Mouse (Mus musculus): ENCODE measurements at regions not wholly inside any gene's neighbourhood (a gene's known extent, or its start where the extent isn't known, plus 50 kb on each side); places are given as distances from the start of the nearest gene placed in this dataset.

- H3K9ac ChIP-seq (ENCODE audit: low read length): no peak overlapping the region
- no peaks in the 10 kb centered on the region for H3K36me3 ChIP-seq (ENCODE audit: control insufficient read depth, insufficient read depth, low read length)
- 61% methylated on average over 3 of the region's 3 CpGs for WGBS
- H3K4me2 ChIP-seq (ENCODE audit: low read length): no peak overlapping the region
- no peak overlapping the region for H3K27ac ChIP-seq (ENCODE audit: low read depth)
- no peak for ATAC-seq (replicated peaks; ENCODE audit: low FRiP score, low TSS enrichment, low read depth)
- H3K9me3 ChIP-seq (ENCODE audit: control insufficient read depth, low read length): no peaks in the 10 kb centered on the region
- DNase-seq (ENCODE audit: low spot score): no peak
- peaks cover 10% of the 10 kb centered on the region for H3K4me1 ChIP-seq (replicated peaks; ENCODE audit: control insufficient read depth, insufficient read depth, low read length)
- no peaks in the 10 kb centered on the region for H3K27me3 ChIP-seq (replicated peaks; ENCODE audit: control insufficient read depth, insufficient read depth, low read length)
- no peak overlapping the region for H3K4me3 ChIP-seq (ENCODE audit: low read depth, low read length)
These were observed 63.1 kb upstream of the Tle3 start for GRCm38 (mm10) chr9:61309096-61309495.

DNA sequence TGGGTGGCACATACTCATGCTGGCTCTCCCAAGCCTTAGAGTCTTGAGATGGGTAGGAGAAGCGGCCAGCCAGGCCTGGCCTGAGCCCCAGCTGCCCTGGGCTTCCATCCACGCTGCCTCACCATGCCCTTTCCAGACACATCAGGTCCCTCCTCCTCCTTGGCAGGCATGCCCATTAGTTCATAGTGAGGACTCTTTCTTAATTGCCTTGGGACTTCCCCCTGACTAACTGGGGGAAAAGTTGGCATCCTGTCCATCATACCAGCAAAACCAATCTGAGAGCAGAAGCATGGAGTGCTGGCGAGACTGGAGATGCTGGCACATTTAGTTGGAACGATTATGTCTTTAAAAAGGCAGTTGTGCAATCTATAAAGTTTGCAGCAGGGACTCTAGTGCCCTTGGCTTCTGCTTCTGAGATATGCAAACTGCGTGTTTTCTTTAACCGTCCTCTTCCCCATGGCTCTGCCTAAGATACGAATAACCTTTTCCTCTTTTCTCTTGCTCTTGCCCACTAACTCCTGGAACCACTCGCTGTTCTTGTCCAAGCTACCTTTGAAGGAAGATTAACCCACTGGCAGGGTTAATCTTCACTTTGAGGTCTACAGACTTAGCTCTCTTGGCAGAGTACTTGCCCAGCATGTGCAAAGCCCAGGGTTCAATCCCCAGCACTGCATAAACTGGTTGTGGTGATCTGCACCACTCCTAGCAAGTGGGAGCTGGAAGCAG is 62.2 kb upstream of the Tle3 start:
- peaks cover 19% of the 10 kb centered on the region for H3K4me1 ChIP-seq (replicated peaks; ENCODE audit: control insufficient read depth, insufficient read depth, low read length)
- no peaks in the 10 kb centered on the region for H3K36me3 ChIP-seq (ENCODE audit: control insufficient read depth, insufficient read depth, low read length)

GRCm38 (mm10) chr9:61310574-61310973 is 61.6 kb upstream of the Tle3 start:
- Histone ChIP-seq H3K36me3 (ENCODE audit: control insufficient read depth, insufficient read depth, low read length) (no peaks in the 10 kb centered on the region), H3K9me3 (ENCODE audit: control insufficient read depth, low read length) (no peaks in the 10 kb centered on the region), H3K27ac (ENCODE audit: low read depth) (no peak overlapping the region), H3K4me1 (replicated peaks; ENCODE audit: control insufficient read depth, insufficient read depth, low read length) (peaks cover 25% of the 10 kb centered on the region), H3K27me3 (replicated peaks; ENCODE audit: control insufficient read depth, insufficient read depth, low read length) (no peaks in the 10 kb centered on the region), H3K9ac (ENCODE audit: low read length) (no peak overlapping the region), H3K4me2 (ENCODE audit: low read length) (no peak overlapping the region), H3K4me3 (ENCODE audit: low read depth, low read length) (no peak overlapping the region)
- 67% methylated on average over 5 of the region's 5 CpGs for WGBS
- ATAC-seq (replicated peaks; ENCODE audit: low FRiP score, low TSS enrichment, low read depth) (no peak), DNase-seq (ENCODE audit: low spot score) (no peak)

More for the DNA sequence above, 62.2 kb upstream of the Tle3 start:
- H3K9ac ChIP-seq (ENCODE audit: low read length): no peak overlapping the region
- no peaks in the 10 kb centered on the region for H3K27me3 ChIP-seq (replicated peaks; ENCODE audit: control insufficient read depth, insufficient read depth, low read length)
- 82% methylated on average over 8 of the region's 8 CpGs for WGBS
- DNase-seq (ENCODE audit: low spot score) (no peak), ATAC-seq (replicated peaks; ENCODE audit: low FRiP score, low TSS enrichment, low read depth) (no peak)
- H3K4me3 ChIP-seq (ENCODE audit: low read depth, low read length): no peak overlapping the region
- H3K4me2 ChIP-seq (ENCODE audit: low read length): no peak overlapping the region
- no peaks in the 10 kb centered on the region for H3K9me3 ChIP-seq (ENCODE audit: control insufficient read depth, low read length)
- H3K27ac ChIP-seq (ENCODE audit: low read depth): no peak overlapping the region

DNA sequence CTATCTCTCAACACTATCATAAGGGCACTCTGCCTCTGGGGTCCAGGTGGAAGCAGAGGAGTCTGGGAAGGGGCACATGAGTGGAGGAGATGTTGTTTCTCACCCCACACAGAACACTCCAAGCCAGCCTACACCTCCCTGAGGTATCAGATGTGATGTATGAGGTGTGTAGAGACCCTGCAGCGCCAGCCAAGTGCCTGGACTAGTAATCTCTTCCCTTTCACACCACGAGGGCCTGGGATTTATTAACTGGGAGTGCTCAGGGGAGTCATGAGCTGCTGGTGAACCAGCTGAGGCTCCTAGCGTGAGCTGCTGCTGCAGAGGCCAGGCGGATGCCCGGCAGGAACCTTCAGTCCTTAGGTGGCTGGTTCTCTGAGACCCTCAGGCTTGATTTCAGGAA is 60.6 kb upstream of the Tle3 start:
- no peak for DNase-seq (ENCODE audit: low spot score)
- no peak for ATAC-seq (replicated peaks; ENCODE audit: low FRiP score, low TSS enrichment, low read depth)
- peaks cover 35% of the 10 kb centered on the region for H3K4me1 ChIP-seq (replicated peaks; ENCODE audit: control insufficient read depth, insufficient read depth, low read length)

GRCm38 (mm10) chr9:61314630-61315179 is 57.5 kb upstream of the Tle3 start:
- 44% methylated on average over 6 of the region's 6 CpGs for WGBS
- Histone ChIP-seq H3K27me3 (replicated peaks; ENCODE audit: control insufficient read depth, insufficient read depth, low read length) (no peaks in the 10 kb centered on the region), H3K9me3 (ENCODE audit: control insufficient read depth, low read length) (no peaks in the 10 kb centered on the region), H3K27ac (ENCODE audit: low read depth) (peak overlapping the region; percentile 9), H3K4me1 (replicated peaks; ENCODE audit: control insufficient read depth, insufficient read depth, low read length) (peaks cover 32% of the 10 kb centered on the region), H3K9ac (ENCODE audit: low read length) (no peak overlapping the region), H3K36me3 (ENCODE audit: control insufficient read depth, insufficient read depth, low read length) (no peaks in the 10 kb centered on the region), H3K4me2 (ENCODE audit: low read length) (no peak overlapping the region), H3K4me3 (ENCODE audit: low read depth, low read length) (no peak overlapping the region)
- ATAC-seq (replicated peaks; ENCODE audit: low FRiP score, low TSS enrichment, low read depth) (no peak), DNase-seq (ENCODE audit: low spot score) (no peak)

More for the DNA sequence above, 60.6 kb upstream of the Tle3 start:
- Histone ChIP-seq H3K36me3 (ENCODE audit: control insufficient read depth, insufficient read depth, low read length) (no peaks in the 10 kb centered on the region), H3K4me3 (ENCODE audit: low read depth, low read length) (no peak overlapping the region), H3K9me3 (ENCODE audit: control insufficient read depth, low read length) (no peaks in the 10 kb centered on the region), H3K27me3 (replicated peaks; ENCODE audit: control insufficient read depth, insufficient read depth, low read length) (no peaks in the 10 kb centered on the region), H3K4me2 (ENCODE audit: low read length) (no peak overlapping the region), H3K9ac (ENCODE audit: low read length) (no peak overlapping the region), H3K27ac (ENCODE audit: low read depth) (no peak overlapping the region)
- WGBS: 40% methylated on average over 5 of the region's 5 CpGs

DNA sequence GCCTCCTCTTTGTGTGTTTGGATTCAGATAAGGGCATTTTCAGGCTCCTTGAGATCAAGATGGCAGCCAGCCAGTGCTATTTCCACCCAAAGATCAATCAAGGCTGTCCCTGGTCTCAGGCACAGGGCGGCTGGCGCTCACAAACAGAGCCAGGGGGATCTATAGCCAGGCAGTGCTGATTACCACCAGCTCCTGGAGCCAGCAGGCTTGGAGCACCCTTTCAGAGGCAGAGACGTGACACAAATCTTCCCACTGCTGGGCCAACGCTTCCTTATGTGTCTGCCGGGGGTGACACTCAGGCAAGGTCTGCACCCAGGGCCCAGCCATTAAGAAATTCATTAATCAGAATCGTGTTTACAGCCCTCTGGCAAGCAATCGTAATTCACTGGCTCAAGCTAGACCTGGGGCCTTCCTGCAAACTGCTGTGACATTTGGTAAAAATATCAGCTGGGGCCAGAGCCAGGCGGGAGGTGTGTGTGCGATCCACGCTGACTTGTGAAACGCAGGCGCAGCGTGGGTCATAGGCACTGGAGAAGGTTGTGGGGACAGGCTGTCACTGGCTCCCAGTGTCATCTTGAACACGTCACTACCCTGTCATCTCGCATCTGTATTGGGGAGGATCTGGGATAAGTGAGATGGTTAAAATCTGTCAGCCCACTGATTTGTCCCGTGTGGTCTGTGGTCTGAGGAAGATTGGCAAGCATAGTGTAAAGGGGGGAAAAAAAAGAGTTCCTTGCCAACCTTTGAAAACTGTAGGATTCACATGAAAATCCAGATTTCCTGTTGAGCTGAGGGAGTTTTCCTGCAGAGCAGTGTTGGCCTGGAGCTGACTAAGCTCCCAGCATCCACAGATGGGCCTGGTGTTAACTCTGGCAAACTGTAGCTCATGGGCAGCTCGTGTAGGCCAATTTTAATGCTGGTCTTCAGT is 56.5 kb upstream of the Tle3 start:
- Histone ChIP-seq H3K27ac (ENCODE audit: low read depth) (peak overlapping the region; percentile 9), H3K4me2 (ENCODE audit: low read length) (no peak overlapping the region), H3K27me3 (replicated peaks; ENCODE audit: control insufficient read depth, insufficient read depth, low read length) (no peaks in the 10 kb centered on the region), H3K9me3 (ENCODE audit: control insufficient read depth, low read length) (no peaks in the 10 kb centered on the region), H3K9ac (ENCODE audit: low read length) (no peak overlapping the region), H3K36me3 (ENCODE audit: control insufficient read depth, insufficient read depth, low read length) (no peaks in the 10 kb centered on the region), H3K4me3 (ENCODE audit: low read depth, low read length) (no peak overlapping the region), H3K4me1 (replicated peaks; ENCODE audit: control insufficient read depth, insufficient read depth, low read length) (peaks cover 32% of the 10 kb centered on the region)
- 26% methylated on average over 17 of the region's 17 CpGs for WGBS
- no peak for DNase-seq (ENCODE audit: low spot score)
- ATAC-seq (replicated peaks; ENCODE audit: low FRiP score, low TSS enrichment, low read depth): no peak

- H3K4me1 ChIP-seq (replicated peaks; ENCODE audit: control insufficient read depth, insufficient read depth, low read length): peaks cover 32% of the 10 kb centered on the region
- DNase-seq (ENCODE audit: low spot score): no peak
These were observed 55.7 kb upstream of the Tle3 start for GRCm38 (mm10) chr9:61316442-61316841.

DNA sequence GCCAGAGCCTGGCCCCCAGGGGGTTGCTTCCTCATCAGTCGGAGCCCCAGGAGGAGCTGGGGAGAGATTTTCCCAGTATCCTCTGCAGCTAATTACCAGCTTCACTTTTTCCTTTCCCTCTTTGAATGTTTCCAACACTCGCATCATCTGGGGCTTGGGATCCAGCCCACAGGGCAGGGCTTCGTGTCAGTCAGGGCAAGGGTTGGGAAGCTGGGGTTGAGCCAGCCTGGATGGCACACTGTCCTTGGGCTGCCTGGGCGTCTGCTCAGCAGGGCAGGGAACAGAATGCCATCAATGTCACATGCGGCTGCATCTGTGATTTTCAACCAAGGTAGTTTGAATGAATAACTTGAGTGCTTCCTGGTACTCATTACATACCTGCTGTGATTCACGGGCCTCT is 52.4 kb upstream of the Tle3 start:
- no peak for DNase-seq (ENCODE audit: low spot score)

More at GRCm38 (mm10) chr9:61316442-61316841, 55.7 kb upstream of the Tle3 start:
- H3K9ac ChIP-seq (ENCODE audit: low read length): no peak overlapping the region
- no peak overlapping the region for H3K4me2 ChIP-seq (ENCODE audit: low read length)
- H3K9me3 ChIP-seq (ENCODE audit: control insufficient read depth, low read length): no peaks in the 10 kb centered on the region
- ATAC-seq (replicated peaks; ENCODE audit: low FRiP score, low TSS enrichment, low read depth): no peak; the same call in 1 of the 2 replicates
- H3K4me3 ChIP-seq (ENCODE audit: low read depth, low read length): no peak overlapping the region
- WGBS: 50% methylated on average over 4 of the region's 4 CpGs
- no peaks in the 10 kb centered on the region for H3K36me3 ChIP-seq (ENCODE audit: control insufficient read depth, insufficient read depth, low read length)
- no peaks in the 10 kb centered on the region for H3K27me3 ChIP-seq (replicated peaks; ENCODE audit: control insufficient read depth, insufficient read depth, low read length)
- no peak overlapping the region for H3K27ac ChIP-seq (ENCODE audit: low read depth)

More for the DNA sequence above, 52.4 kb upstream of the Tle3 start:
- Histone ChIP-seq H3K36me3 (ENCODE audit: control insufficient read depth, insufficient read depth, low read length) (no peaks in the 10 kb centered on the region), H3K9ac (ENCODE audit: low read length) (no peak overlapping the region), H3K9me3 (ENCODE audit: control insufficient read depth, low read length) (no peaks in the 10 kb centered on the region), H3K4me3 (ENCODE audit: low read depth, low read length) (no peak overlapping the region), H3K4me1 (replicated peaks; ENCODE audit: control insufficient read depth, insufficient read depth, low read length) (peaks cover 34% of the 10 kb centered on the region), H3K27ac (ENCODE audit: low read depth) (no peak overlapping the region), H3K4me2 (ENCODE audit: low read length) (no peak overlapping the region), H3K27me3 (replicated peaks; ENCODE audit: control insufficient read depth, insufficient read depth, low read length) (no peaks in the 10 kb centered on the region)
- 76% methylated on average over 6 of the region's 6 CpGs for WGBS
- ATAC-seq (replicated peaks; ENCODE audit: low FRiP score, low TSS enrichment, low read depth): no peak
